30 mouse cellular contexts compared by ENCODE assay signal in genomic region chr2:127714726-127715125, GRCm38 (mm10). TPM values are rescaled to one million over a fixed set of nuclear protein-coding genes. Genes with fewer than 3 reads are reported as not detected.
DNase-seq lines count a peak whose midpoint lies in the region; ATAC-seq and TF ChIP-seq lines count a peak whose summit lies in the region.
"Had no signal": no experiment of that assay in that cellular context is flagged by ENCODE, and none has a peak within 500 bp of the region (broad histone marks: within the 10 kb centered on the region; RNA-seq: fewer than 3 reads in every experiment).

No protein-coding gene starts in this region.

- H3K9me3 ChIP-seq in limb, embryonic 12.5 days: no peaks in the 10 kb centered on the region
- no peaks in the 10 kb centered on the region for H3K9me3 ChIP-seq in limb, embryonic 10.5 days (replicated peaks)
- no peaks in the 10 kb centered on the region for H3K9me3 ChIP-seq in ES-E14 (ENCODE audit: control insufficient read depth, insufficient read depth, low read depth, low read length)
- H3K9me3 ChIP-seq: embryonic facial prominence, embryonic 12.5 days; forebrain, embryonic 12.5 days; forebrain, embryonic 15.5 days; G1E; heart, embryonic 12.5 days; heart, embryonic 15.5 days; hindbrain, embryonic 10.5 days; hindbrain, embryonic 13.5 days; intestine, embryonic 15.5 days had no signal

- no peak for ATAC-seq in limb, embryonic 12.5 days (ENCODE audit: insufficient number of reproducible peaks, insufficient read depth, low FRiP score, low TSS enrichment, low read depth)
- ATAC-seq: activated CD4-positive, CD25-positive, alpha-beta regulatory T cell, adult 4 months; CD4-positive, CD25-positive, alpha-beta regulatory T cell, adult 4 months; forebrain, embryonic 15.5 days; hindbrain, embryonic 16.5 days; intestine, embryonic 15.5 days; Patski had no signal

- no peaks in the 10 kb centered on the region; the same call in 1 of the 2 replicates for H3K27me3 ChIP-seq in limb, embryonic 12.5 days
- H3K27me3 ChIP-seq in limb, embryonic 10.5 days (ENCODE audit: low read depth, poor library complexity, severe bottlenecking): no peaks in the 10 kb centered on the region
- H3K27me3 ChIP-seq: embryonic facial prominence, embryonic 12.5 days; forebrain, embryonic 12.5 days; forebrain, embryonic 15.5 days; heart, embryonic 12.5 days; heart, embryonic 15.5 days; hindbrain, embryonic 13.5 days; intestine, embryonic 15.5 days had no signal

- intact Hi-C loops in left cerebral cortex, adult 2 months (cut with DNase I): no loop called here

- H3K9ac ChIP-seq in limb, embryonic 12.5 days (replicated peaks): no peak overlapping the region
- no peak overlapping the region for H3K9ac ChIP-seq in ES-E14 (ENCODE audit: insufficient read depth, low read depth, low read length, poor library complexity, severe bottlenecking)
- H3K9ac ChIP-seq: embryonic facial prominence, embryonic 12.5 days; forebrain, embryonic 12.5 days; forebrain, embryonic 15.5 days; heart, embryonic 12.5 days; heart, embryonic 15.5 days; hindbrain, embryonic 13.5 days; intestine, embryonic 15.5 days had no signal

- DNase-seq in limb, embryonic 10.5 days (ENCODE audit: low spot score): no peak
- DNase-seq in ES-E14 (ENCODE audit: low read depth, low spot score) (peak; percentile 40), ZHBTc4 (ENCODE audit: low read depth, low spot score) (peak; percentile 84)
- DNase-seq in left cerebral cortex, adult 2 months (ENCODE audit: extremely low spot score in 1 of 2, low spot score in 2 of 2): no peak
- no peak for DNase-seq in spleen, postnatal 10 days (ENCODE audit: low spot score in 2 of 2)
- DNase-seq: adrenal gland, adult 8-10 months; adrenal gland, postnatal 25 days; cerebellum, adult 18-20 months; cerebellum, adult 9-10 months; cerebellum, postnatal 14 days; gastrocnemius, postnatal 25 days; heart, adult 18-20 months; heart, postnatal 10 days; heart, postnatal 36 days had no signal

- in situ Hi-C loops in ES-E14 (cut with MboI; ENCODE audit: low sequenced_read_pairs in 2 of 2, unreplicated experiment in 2 of 2): no loop called here

- H3K4me1 ChIP-seq in limb, embryonic 12.5 days (replicated peaks): peaks cover 12% of the 10 kb centered on the region
- peaks cover 5% of the 10 kb centered on the region; the same call in 1 of the 2 replicates for H3K4me1 ChIP-seq in limb, embryonic 10.5 days
- peaks cover 3 to 12% of the 10 kb centered on the region in 2 experiments; a peak in 3 of 4 replicates for H3K4me1 ChIP-seq in ES-E14 (ENCODE audit: control insufficient read depth in 2 of 2, insufficient read depth in 2 of 2, low read length in 2 of 2, poor library complexity in 1 of 2)
- H3K4me1 ChIP-seq: forebrain, embryonic 12.5 days; forebrain, embryonic 15.5 days; heart, embryonic 15.5 days; hindbrain, embryonic 13.5 days; intestine, embryonic 15.5 days had no signal

- H3K4me3 ChIP-seq in limb, embryonic 12.5 days (replicated peaks): no peak overlapping the region
- no peak overlapping the region for H3K4me3 ChIP-seq in limb, embryonic 10.5 days
- no peak overlapping the region for H3K4me3 ChIP-seq in ES-E14 (ENCODE audit: insufficient read depth in 1 of 2, low read depth in 1 of 2, low read length in 2 of 2, poor library complexity in 1 of 2, severe bottlenecking in 1 of 2)
- H3K4me3 ChIP-seq in left cerebral cortex, adult 2 months: no peak overlapping the region
- H3K4me3 ChIP-seq: embryonic facial prominence, embryonic 12.5 days; erythroblast, embryonic 14.5 days; forebrain, embryonic 12.5 days; forebrain, embryonic 15.5 days; heart, embryonic 12.5 days; heart, embryonic 15.5 days; hindbrain, embryonic 10.5 days; hindbrain, embryonic 13.5 days; intestine, embryonic 15.5 days had no signal

- H3K27ac ChIP-seq in limb, embryonic 12.5 days: 0 out of 2 replicates have a peak overlapping the region, but pooled peaks have one; percentile 4
- no peak overlapping the region for H3K27ac ChIP-seq in limb, embryonic 10.5 days
- H3K27ac ChIP-seq in ES-E14 (ENCODE audit: insufficient read depth, low read depth, low read length, poor library complexity, severe bottlenecking): no peak overlapping the region; the same call in 1 of the 2 replicates
- no peak overlapping the region for H3K27ac ChIP-seq in left cerebral cortex, adult 2 months
- H3K27ac ChIP-seq: embryonic facial prominence, embryonic 12.5 days; forebrain, embryonic 12.5 days; forebrain, embryonic 15.5 days; heart, embryonic 15.5 days; hindbrain, embryonic 10.5 days; hindbrain, embryonic 13.5 days; intestine, embryonic 15.5 days had no signal

- H3K4me2 ChIP-seq in limb, embryonic 12.5 days: no peak overlapping the region
- H3K4me2 ChIP-seq: embryonic facial prominence, embryonic 12.5 days; forebrain, embryonic 12.5 days; forebrain, embryonic 15.5 days; heart, embryonic 12.5 days; heart, embryonic 15.5 days; hindbrain, embryonic 13.5 days; intestine, embryonic 15.5 days had no signal

- WGBS in limb, embryonic 12.5 days: 45% methylated on average over 3 of the region's 3 CpGs
- 59% methylated on average over 3 of the region's 3 CpGs for WGBS in limb, embryonic 10.5 days

- no peak for TF ChIP-seq CTCF in left cerebral cortex, adult 2 months (IDR thresholded peaks at IDR 0.05)

- no peaks in the 10 kb centered on the region for H3K36me3 ChIP-seq in limb, embryonic 12.5 days
- H3K36me3 ChIP-seq in limb, embryonic 10.5 days: no peaks in the 10 kb centered on the region
- no peaks in the 10 kb centered on the region for H3K36me3 ChIP-seq in ES-E14 (ENCODE audit: control insufficient read depth, insufficient read depth, low read length, poor library complexity, severe bottlenecking)
- H3K36me3 ChIP-seq: embryonic facial prominence, embryonic 12.5 days; forebrain, embryonic 12.5 days; forebrain, embryonic 15.5 days; G1E; heart, embryonic 12.5 days; heart, embryonic 15.5 days; hindbrain, embryonic 10.5 days; hindbrain, embryonic 13.5 days; intestine, embryonic 15.5 days had no signal

TF ChIP-seq in ES-E14, 5 proteins besides CTCF, POLR2A, EP300 and RAD21:
- no peak for TF ChIP-seq MAFK (IDR thresholded peaks at IDR 0.05; ENCODE audit: insufficient read depth, low read depth, low read length)
- TF ChIP-seq ZNF384 (IDR thresholded peaks at IDR 0.05; ENCODE audit: low read depth, low read length): no peak
- no peak for TF ChIP-seq ZC3H11A (IDR thresholded peaks at IDR 0.05; ENCODE audit: borderline replicate concordance, low read depth, low read length)
- TF ChIP-seq CHD2 (IDR thresholded peaks at IDR 0.05; ENCODE audit: low read depth, low read length): no peak
- TF ChIP-seq HCFC1 (IDR thresholded peaks at IDR 0.05; ENCODE audit: borderline replicate concordance, insufficient read depth, low read length): no peak
TF ChIP-seq in ES-E14: peak in this region for 0.

RNA-seq across cellular contexts. Expression of gene Mall, which starts 15.0 kb away (rescaled TPM):
- 1.9 and 2.1 TPM in 2 replicates for polyA plus RNA-seq in limb, embryonic 12.5 days (2016; fragmentation: Nextera tagmentation; extraction: Ambion mirVana)
- polyA plus RNA-seq in limb, embryonic 10.5 days (2016; fragmentation: Nextera tagmentation; extraction: Ambion mirVana): 1.3 and 1.8 TPM in 2 replicates
- total RNA-seq in ES-E14 (2012; rRNA removed): 0.63 and 0.85 TPM in 2 replicates
- 1 to 10 TPM; 1.4 to 1.8 TPM for total RNA-seq in left cerebral cortex, adult 2 months (2021)
- total RNA-seq: G1E had no signal
- polyA plus RNA-seq: activated CD4-positive, CD25-positive, alpha-beta regulatory T cell, adult 4 months; C2C12; CD4-positive, CD25-positive, alpha-beta regulatory T cell, adult 4 months; erythroblast, embryonic 14.5 days; G1E had no signal

RNA-seq across cellular contexts. Expression of gene Mal, which starts 58.2 kb away (rescaled TPM):
- 0.16 and 0.45 TPM in 2 replicates for polyA plus RNA-seq in limb, embryonic 12.5 days (2016; fragmentation: Nextera tagmentation; extraction: Ambion mirVana)
- polyA plus RNA-seq in limb, embryonic 10.5 days (2016; fragmentation: Nextera tagmentation; extraction: Ambion mirVana): 0.10 and 0.43 TPM in 2 replicates
- 0.48 and 0.67 TPM in 2 replicates for total RNA-seq in ES-E14 (2012; rRNA removed)
- 10 to 100 TPM; 59.8 to 65.0 TPM for total RNA-seq in left cerebral cortex, adult 2 months (2021)
- total RNA-seq: G1E had no signal
- polyA plus RNA-seq: activated CD4-positive, CD25-positive, alpha-beta regulatory T cell, adult 4 months; CD4-positive, CD25-positive, alpha-beta regulatory T cell, adult 4 months; erythroblast, embryonic 14.5 days; G1E had no signal

Comparison
In these comparisons a context has a peak if more than half of its experiments do, and no peak if none do; other contexts are left out.
1. DNase-seq: peak in ES-E14 (single experiment) and ZHBTc4 (single experiment); none in limb, embryonic 10.5 days (single experiment), left cerebral cortex, adult 2 months (0 of 2) and spleen, postnatal 10 days (0 of 2).
2. RNA of gene Mal, which starts 58.2 kb away (total RNA-seq): 59.8 to 65.0 TPM in left cerebral cortex, adult 2 months; 0.48 to 0.67 TPM in ES-E14; every median in the first group is over 10 times any median in the second.